Mouse (Mus musculus) neural tube, embryonic 11.5 days (tissue): ENCODE measurements at regions not wholly inside any gene's neighbourhood (a gene's known extent, or its start where the extent isn't known, plus 50 kb on each side); places are given as distances from the start of the nearest gene placed in this dataset.
A peak's percentile ranks its signal among the peaks of the same experiment; 100 is the strongest.

Source experiments
- ATAC-seq: fragments of 200-750 bp; cut with Nextera tagmentation; 2 replicates; pipeline ENCODE4 v1.8.0; 2017; ENCODE audit warnings: moderate number of reproducible peaks, mild to moderate bottlenecking, moderate TSS enrichment, moderate library complexity; ENCODE audit not compliant: insufficient read depth, low FRiP score, low TSS enrichment
- DNase-seq: peaks from one replicate; pipeline ENCODE4 v3.0.0-alpha.2; 2015; ENCODE audit warnings: low spot score
- H3K27ac ChIP-seq: fragments of 300-500 bp; sonication (generic); 2 replicates; pipeline ENCODE4 v1.5.1; 2014; ENCODE audit warnings: low read depth, mild to moderate bottlenecking, low read length
- H3K27me3 ChIP-seq: fragments of 300-500 bp; sonication (generic); 2 replicates; pipeline ENCODE4 v1.6.1; 2014; ENCODE audit warnings: mild to moderate bottlenecking, low read length, mixed read lengths; ENCODE audit not compliant: control insufficient read depth, insufficient read depth
- H3K36me3 ChIP-seq: fragments of 300-500 bp; sonication (generic); 2 replicates; pipeline ENCODE4 v1.6.1; 2014; ENCODE audit warnings: mild to moderate bottlenecking, low read length, moderate library complexity, mixed read lengths; ENCODE audit not compliant: control insufficient read depth, insufficient read depth
- H3K4me1 ChIP-seq: fragments of 300-500 bp; sonication (generic); 2 replicates; pipeline ENCODE4 v1.6.1; 2014; ENCODE audit warnings: low read length, mixed read lengths; ENCODE audit not compliant: control insufficient read depth, insufficient read depth
- H3K4me2 ChIP-seq: fragments of 300-500 bp; sonication (generic); 2 replicates; pipeline ENCODE4 v1.6.1; 2014; ENCODE audit warnings: low read depth, mild to moderate bottlenecking, moderate library complexity
- H3K4me3 ChIP-seq: fragments of 300-500 bp; sonication (generic); 2 replicates; pipeline ENCODE4 v1.5.1; 2014; ENCODE audit warnings: low read depth, low read length
- H3K9ac ChIP-seq: fragments of 300-500 bp; sonication (generic); 2 replicates; pipeline ENCODE4 v1.6.1; 2014; ENCODE audit warnings: mild to moderate bottlenecking, low read length
- H3K9me3 ChIP-seq: fragments of 300-500 bp; sonication (generic); 2 replicates; pipeline ENCODE4 v1.6.1; 2016; ENCODE audit warnings: low read length; ENCODE audit not compliant: control insufficient read depth
- WGBS: fragments of 180-500 bp; shearing (Covaris S2); extraction: QIAGEN DNeasy Blood & Tissue Kit; methylation state at CpG from one replicate; pipeline ENCODE4 v1.1.7; 2014; 5-methylcytosine and 5-hydroxymethylcytosine counted together

DNA sequence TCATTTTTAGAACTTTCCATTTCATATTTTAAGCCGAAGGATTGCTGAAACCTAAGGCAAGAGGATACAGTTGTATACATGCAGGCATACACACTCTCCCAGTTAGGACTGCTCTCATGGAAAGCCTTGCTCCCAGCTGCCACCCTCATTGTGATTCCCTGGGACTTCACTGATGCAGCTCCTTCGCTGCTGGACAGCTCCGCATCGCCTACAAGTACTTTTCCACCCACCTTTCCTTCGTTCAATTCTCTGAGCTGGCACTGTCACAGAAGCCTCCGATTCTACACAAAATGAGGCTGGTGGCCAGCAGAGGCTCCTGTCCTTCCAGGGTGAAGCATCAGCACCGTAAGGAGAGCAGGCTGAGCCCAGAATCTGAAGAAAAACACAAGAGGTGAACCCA lies 105.5 kb upstream of the Mkln1 start:
- H3K4me3 ChIP-seq, result no peak overlapping the region
- 52% methylated on average over 7 of the region's 7 CpGs for WGBS
- H3K9me3 ChIP-seq, result no peaks in the 10 kb centered on the region
- no peak overlapping the region for H3K9ac ChIP-seq
- no peak overlapping the region for H3K27ac ChIP-seq
- no peaks in the 10 kb centered on the region for H3K36me3 ChIP-seq
- no peak overlapping the region for H3K4me2 ChIP-seq
- no peaks in the 10 kb centered on the region for H3K27me3 ChIP-seq
- DNase-seq, result no peak
- H3K4me1 ChIP-seq, result no peaks in the 10 kb centered on the region
- ATAC-seq, result no peak

DNA sequence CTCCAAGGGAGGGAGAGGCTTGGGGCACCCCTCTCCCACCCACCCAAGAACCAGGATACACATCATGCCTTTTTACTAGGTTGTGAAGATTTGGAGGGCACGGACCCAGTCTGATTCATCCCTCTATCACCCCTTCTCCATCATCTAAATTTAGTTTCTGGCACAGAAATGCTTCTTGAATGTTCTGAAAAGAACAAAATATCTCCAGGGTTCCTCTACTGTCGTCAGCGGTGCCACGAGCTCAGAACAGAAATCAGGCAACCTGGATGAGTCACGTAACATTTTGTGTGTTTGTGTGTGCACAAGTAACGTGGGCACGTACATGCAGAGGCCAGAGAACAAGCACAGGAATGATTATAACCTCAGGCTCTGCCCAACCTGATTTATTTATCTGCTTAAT lies 99.1 kb upstream of the Mkln1 start:
- DNase-seq (no peak), ATAC-seq (no peak)
- Histone ChIP-seq H3K27ac (no peak overlapping the region), H3K36me3 (no peaks in the 10 kb centered on the region), H3K27me3 (no peaks in the 10 kb centered on the region), H3K9me3 (no peaks in the 10 kb centered on the region), H3K4me1 (no peaks in the 10 kb centered on the region), H3K4me2 (no peak overlapping the region), H3K9ac (no peak overlapping the region), H3K4me3 (no peak overlapping the region)
- WGBS, result 90% methylated on average over 7 of the region's 7 CpGs

DNA sequence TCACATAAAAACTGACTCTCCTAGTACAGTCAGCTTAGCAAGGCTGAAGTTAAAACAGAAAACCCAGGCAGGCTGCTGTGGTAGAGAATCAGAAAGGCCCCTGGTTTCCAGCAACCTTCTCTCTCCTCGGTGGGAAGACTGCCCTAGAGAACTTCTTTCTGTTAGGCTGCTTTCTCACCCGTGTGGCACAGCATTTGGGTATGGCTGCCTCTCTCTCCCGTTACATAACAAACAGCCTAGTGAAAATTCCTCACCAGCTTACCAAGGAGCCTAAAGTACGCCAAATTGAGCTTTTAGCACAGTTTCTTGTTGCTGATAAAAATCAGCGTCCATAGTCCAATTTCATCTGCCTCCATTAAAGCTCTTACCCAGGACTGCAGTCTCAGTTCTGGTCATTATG lies 92.8 kb upstream of the Mkln1 start:
- H3K9me3 ChIP-seq, result no peaks in the 10 kb centered on the region
- H3K27me3 ChIP-seq, result no peaks in the 10 kb centered on the region
- WGBS, result 75% methylated on average over 5 of the region's 5 CpGs
- no peak overlapping the region for H3K4me3 ChIP-seq
- DNase-seq (no peak), ATAC-seq (no peak)
- H3K4me1 ChIP-seq, result no peaks in the 10 kb centered on the region
- no peak overlapping the region for H3K27ac ChIP-seq
- no peaks in the 10 kb centered on the region for H3K36me3 ChIP-seq
- H3K4me2 ChIP-seq, result no peak overlapping the region
- H3K9ac ChIP-seq, result no peak overlapping the region

DNA sequence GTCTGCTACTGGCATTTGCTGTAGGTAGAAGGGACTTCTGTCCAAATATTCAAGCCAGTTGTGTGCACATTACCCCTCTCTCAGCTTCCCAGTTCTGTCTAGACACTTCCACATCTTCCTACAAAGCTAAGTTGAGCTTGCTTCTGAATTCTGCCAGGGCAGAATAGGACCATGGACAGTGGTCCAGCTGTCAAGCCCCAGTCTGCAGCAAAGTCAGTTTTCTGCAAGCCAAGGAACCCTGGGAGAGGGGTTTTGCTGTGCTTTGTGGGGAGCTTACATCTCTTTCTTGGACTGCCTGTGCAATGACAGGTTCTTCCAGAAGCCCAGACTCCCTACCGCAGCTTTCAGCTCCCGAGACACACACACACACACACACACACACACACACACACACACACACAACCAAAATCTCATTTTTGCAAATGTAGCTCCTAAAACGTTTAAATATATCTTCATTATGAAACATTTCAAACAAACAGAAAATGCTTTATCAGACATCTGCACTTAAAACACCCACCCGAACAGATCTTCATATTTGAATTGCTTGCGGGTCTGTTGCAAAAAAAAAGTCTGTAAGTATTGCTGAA lies 91.4 kb upstream of the Mkln1 start:
- no peak overlapping the region for H3K27ac ChIP-seq
- H3K4me3 ChIP-seq, result no peak overlapping the region
- H3K4me2 ChIP-seq, result no peak overlapping the region
- no peak for DNase-seq
- no peaks in the 10 kb centered on the region for H3K27me3 ChIP-seq
- no peaks in the 10 kb centered on the region for H3K4me1 ChIP-seq
- no peaks in the 10 kb centered on the region for H3K36me3 ChIP-seq
- H3K9me3 ChIP-seq, result no peaks in the 10 kb centered on the region
- no peak for ATAC-seq
- WGBS, result 77% methylated on average over 5 of the region's 5 CpGs
- no peak overlapping the region for H3K9ac ChIP-seq

DNA sequence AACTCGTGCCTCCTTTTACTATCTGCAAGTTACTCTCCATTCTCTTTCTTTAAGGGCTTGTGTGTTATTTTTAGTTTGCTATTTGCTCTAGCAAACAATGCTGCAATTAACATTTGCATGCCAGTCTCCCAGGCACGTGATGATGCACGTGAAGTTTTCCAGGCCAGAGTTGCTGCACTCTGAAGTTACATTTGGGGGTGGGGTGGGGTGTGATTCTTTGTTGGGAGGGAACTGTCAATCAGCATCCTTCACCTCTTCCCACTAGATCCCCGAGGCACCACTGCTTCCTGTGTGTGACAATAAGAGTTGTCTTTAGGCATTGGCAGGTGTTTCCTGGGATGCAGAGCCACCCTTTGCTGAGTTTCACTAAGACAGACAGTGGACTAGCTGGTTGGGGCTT lies 90.6 kb upstream of the Mkln1 start:
- ATAC-seq (no peak), DNase-seq (no peak)
- Histone ChIP-seq H3K9me3 (no peaks in the 10 kb centered on the region), H3K9ac (no peak overlapping the region), H3K4me1 (no peaks in the 10 kb centered on the region), H3K36me3 (no peaks in the 10 kb centered on the region), H3K27me3 (no peaks in the 10 kb centered on the region), H3K4me3 (no peak overlapping the region), H3K4me2 (no peak overlapping the region), H3K27ac (no peak overlapping the region)
- 35% methylated on average over 4 of the region's 4 CpGs for WGBS

DNA sequence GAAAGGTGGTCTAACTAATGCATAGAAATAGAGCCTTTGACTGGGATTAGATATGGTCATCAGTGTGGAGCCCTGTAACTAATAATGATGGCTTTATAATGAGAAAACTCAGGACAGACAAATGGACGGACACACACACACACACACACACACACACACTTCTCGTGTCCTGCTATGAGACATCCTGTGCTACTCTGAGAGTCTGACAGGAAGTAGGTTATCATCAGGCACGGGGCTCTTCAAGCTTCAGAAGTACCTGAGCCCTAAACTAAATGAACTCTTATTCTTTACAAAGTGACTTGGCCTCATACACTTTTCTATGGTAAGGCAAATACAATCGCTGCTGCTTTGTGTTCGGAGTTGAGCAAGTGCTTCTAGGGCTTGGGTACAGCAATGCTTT lies 87.9 kb upstream of the Mkln1 start:
- Histone ChIP-seq H3K9me3 (no peaks in the 10 kb centered on the region), H3K4me1 (no peaks in the 10 kb centered on the region), H3K27ac (no peak overlapping the region), H3K4me3 (no peak overlapping the region), H3K27me3 (no peaks in the 10 kb centered on the region), H3K4me2 (no peak overlapping the region), H3K9ac (no peak overlapping the region), H3K36me3 (no peaks in the 10 kb centered on the region)
- ATAC-seq (no peak), DNase-seq (no peak)
- 86% methylated on average over 5 of the region's 5 CpGs for WGBS

DNA sequence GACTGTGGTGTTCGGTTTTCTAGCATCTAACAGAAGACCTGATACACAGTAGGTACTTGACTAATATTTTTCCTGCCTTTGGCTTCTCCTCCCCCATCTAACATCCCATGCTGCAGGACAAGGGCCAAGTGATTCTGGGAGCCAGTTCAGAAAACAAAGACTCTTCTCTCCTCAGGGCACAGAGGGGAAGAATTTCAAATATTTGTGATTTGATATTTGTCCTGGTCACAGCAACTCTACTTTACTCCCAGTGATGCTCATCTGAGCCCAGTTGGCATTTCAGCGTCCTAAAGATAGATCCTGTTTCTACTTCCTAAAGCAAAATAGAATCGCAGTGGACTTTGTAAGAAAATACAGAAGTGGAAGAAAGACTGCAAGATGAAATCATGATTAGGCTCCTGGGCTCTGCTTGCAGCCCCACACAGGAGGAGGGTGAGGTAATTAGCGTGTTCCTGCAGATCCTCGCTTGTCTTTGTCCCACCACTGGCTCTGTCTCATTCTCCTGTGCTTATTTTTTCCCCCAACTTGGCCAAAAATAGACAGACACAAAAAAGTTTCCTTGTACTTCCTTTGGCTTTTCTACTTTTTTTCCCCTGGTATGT lies 84.6 kb upstream of the Mkln1 start:
- ATAC-seq (no peak), DNase-seq (no peak)
- H3K36me3 ChIP-seq, result no peaks in the 10 kb centered on the region
- no peak overlapping the region for H3K27ac ChIP-seq
- 74% methylated on average over 5 of the region's 5 CpGs for WGBS
- no peaks in the 10 kb centered on the region for H3K9me3 ChIP-seq
- H3K9ac ChIP-seq, result no peak overlapping the region
- H3K27me3 ChIP-seq, result no peaks in the 10 kb centered on the region
- no peaks in the 10 kb centered on the region for H3K4me1 ChIP-seq
- H3K4me3 ChIP-seq, result no peak overlapping the region
- H3K4me2 ChIP-seq, result no peak overlapping the region

DNA sequence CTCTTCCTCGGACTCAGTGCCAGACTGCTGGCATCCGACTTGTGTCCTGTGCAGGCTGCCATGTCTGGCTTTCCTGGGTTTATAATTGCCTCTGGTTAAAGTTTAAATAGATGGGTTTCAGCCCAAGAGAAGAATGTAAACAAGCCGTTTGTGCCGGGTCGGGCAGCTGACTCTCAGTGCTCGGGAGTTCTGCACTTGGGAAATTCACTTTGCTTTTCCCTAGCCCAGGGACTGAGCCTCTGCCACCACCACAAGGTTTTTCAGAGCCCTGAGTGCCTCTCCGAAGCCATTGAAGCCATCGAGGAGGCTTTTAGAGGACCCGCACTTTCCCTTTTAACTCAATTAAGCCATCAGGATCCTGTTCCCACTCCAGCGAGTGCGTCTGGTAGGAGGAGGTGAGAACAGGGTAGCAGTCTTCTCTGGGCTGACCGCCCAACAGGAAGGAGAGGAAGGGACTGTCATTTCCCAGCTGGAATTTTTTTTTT lies 80.8 kb upstream of the Mkln1 start:
- no peaks in the 10 kb centered on the region for H3K4me1 ChIP-seq
- H3K27ac ChIP-seq, result no peak overlapping the region
- no peak overlapping the region for H3K9ac ChIP-seq
- 5% methylated on average over 12 of the region's 12 CpGs for WGBS
- peak overlapping the region; percentile 22 for H3K4me2 ChIP-seq
- DNase-seq, result no peak
- no peak overlapping the region for H3K4me3 ChIP-seq
- no peaks in the 10 kb centered on the region for H3K36me3 ChIP-seq
- ATAC-seq, result no peak
- H3K9me3 ChIP-seq, result no peaks in the 10 kb centered on the region
- H3K27me3 ChIP-seq, result no peaks in the 10 kb centered on the region

DNA sequence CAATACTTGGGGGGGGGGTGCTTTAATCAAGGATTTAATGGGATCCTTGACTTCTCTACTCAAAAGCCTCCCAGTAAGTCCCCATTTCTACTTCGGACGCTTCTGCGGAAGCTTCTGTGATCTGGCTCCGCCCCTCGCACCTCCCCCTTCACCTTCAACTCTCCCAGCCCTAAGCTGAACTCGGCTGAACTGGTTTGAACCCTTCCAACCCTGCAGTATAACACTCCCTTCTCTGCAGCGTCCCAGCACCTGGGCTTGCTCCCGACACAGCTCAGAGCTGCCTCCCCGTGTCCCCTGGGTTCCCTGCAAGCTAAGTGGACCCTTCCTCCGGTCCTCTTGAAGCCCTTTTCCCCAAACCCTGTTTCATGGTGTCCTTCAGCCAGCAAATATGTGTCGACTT lies 80.0 kb upstream of the Mkln1 start:
- H3K9ac ChIP-seq, result no peak overlapping the region
- no peaks in the 10 kb centered on the region for H3K27me3 ChIP-seq
- H3K4me2 ChIP-seq, result peak overlapping the region; percentile 22
- H3K4me1 ChIP-seq, result no peaks in the 10 kb centered on the region
- DNase-seq, result peak; percentile 40
- ATAC-seq, result no peak
- H3K36me3 ChIP-seq, result no peaks in the 10 kb centered on the region
- WGBS, result 3% methylated on average over 11 of the region's 11 CpGs
- no peaks in the 10 kb centered on the region for H3K9me3 ChIP-seq
- no peak overlapping the region for H3K4me3 ChIP-seq
- H3K27ac ChIP-seq, result no peak overlapping the region
